Mouse (Mus musculus) megakaryocyte-erythroid progenitor cell, adult 5-6 weeks (primary cell): ENCODE results near the gene Lsm7. TPM values are rescaled to one million over a fixed set of nuclear protein-coding genes. Genes with fewer than 3 reads are reported as not detected.

ENCODE experiments used
- total RNA-seq, 2 experiments: library from RNA; stranded (forward) in 1 of 2; stranded (reverse) in 1 of 2; fragments of 200-1000, 215-1000 nt in 1 of 2; fragments of >200 nt in 1 of 2; fragmentation: Nextera tagmentation in 1 of 2; gene quantifications; 2 replicates each; pipeline ENCODE4 v1.2.3; 2014 to 2017

The Lsm7 gene
- total RNA-seq, 2 experiments from 2014 or later, result 326 to 401 TPM

Other genes starting within 250 kb of the Lsm7 start
- gene Gm49322, start 249.2 kb downstream of the Lsm7 start, total RNA-seq (2014; fragmentation: Nextera tagmentation), result 0.68 and 1.6 TPM in 2 replicates
- gene Gm49322, start 249.2 kb downstream of the Lsm7 start, total RNA-seq (2017), result 0.08 and 0.42 TPM in 2 replicates
- gene Csnk1g2, start 232.4 kb downstream of the Lsm7 start, total RNA-seq (2014; fragmentation: Nextera tagmentation), result 70.2 and 93.3 TPM in 2 replicates
- gene Csnk1g2, start 232.4 kb downstream of the Lsm7 start, total RNA-seq (2017), result 117 and 120 TPM in 2 replicates
- gene Btbd2, start 198.1 kb downstream of the Lsm7 start, total RNA-seq (2014; fragmentation: Nextera tagmentation), result 27.4 and 32.0 TPM in 2 replicates
- gene Btbd2, start 198.1 kb downstream of the Lsm7 start, total RNA-seq (2017), result 11.8 and 14.8 TPM in 2 replicates
- 149 and 158 TPM in 2 replicates for gene Mknk2, start 177.1 kb downstream of the Lsm7 start, total RNA-seq (2014; fragmentation: Nextera tagmentation)
- gene Mknk2, start 177.1 kb downstream of the Lsm7 start, total RNA-seq (2017), result 78.4 and 117 TPM in 2 replicates
- 22.8 and 29.1 TPM in 2 replicates for gene Mob3a, start 153.2 kb downstream of the Lsm7 start, total RNA-seq (2014; fragmentation: Nextera tagmentation)
- gene Mob3a, start 153.2 kb downstream of the Lsm7 start, total RNA-seq (2017), result 30.5 and 38.6 TPM in 2 replicates
- gene Izumo4, start 153.0 kb downstream of the Lsm7 start, total RNA-seq (2014; fragmentation: Nextera tagmentation), result 22.8 and 26.4 TPM in 2 replicates
- gene Izumo4, start 153.0 kb downstream of the Lsm7 start, total RNA-seq (2017), result 3.0 and 4.5 TPM in 2 replicates
- gene Ap3d1, start 112.9 kb downstream of the Lsm7 start, total RNA-seq (2014; fragmentation: Nextera tagmentation), result 54.1 and 79.5 TPM in 2 replicates
- gene Ap3d1, start 112.9 kb downstream of the Lsm7 start, total RNA-seq (2017), result 36.6 and 37.8 TPM in 2 replicates
- 67.0 and 83.2 TPM in 2 replicates for gene Dot1l, start 100.0 kb downstream of the Lsm7 start, total RNA-seq (2014; fragmentation: Nextera tagmentation)
- gene Dot1l, start 100.0 kb downstream of the Lsm7 start, total RNA-seq (2017), result 9.9 and 14.0 TPM in 2 replicates
- gene Sf3a2, start 57.0 kb downstream of the Lsm7 start, total RNA-seq (2014; fragmentation: Nextera tagmentation), result 97.7 and 118 TPM in 2 replicates
- 24.1 and 27.1 TPM in 2 replicates for gene Sf3a2, start 57.0 kb downstream of the Lsm7 start, total RNA-seq (2017)
- gene Plekhj1, start 56.6 kb downstream of the Lsm7 start, total RNA-seq (2014; fragmentation: Nextera tagmentation), result 114 and 155 TPM in 2 replicates
- 41.1 and 51.5 TPM in 2 replicates for gene Plekhj1, start 56.6 kb downstream of the Lsm7 start, total RNA-seq (2017)
- 0.59 TPM in 1 of 2 replicates, not detected in the other for gene Amh, start 50.0 kb downstream of the Lsm7 start, total RNA-seq (2014; fragmentation: Nextera tagmentation)
- not detected in 2 replicates for gene Amh, start 50.0 kb downstream of the Lsm7 start, total RNA-seq (2017)
- gene Jsrp1, start 41.7 kb downstream of the Lsm7 start, total RNA-seq (2014; fragmentation: Nextera tagmentation), result not detected in 2 replicates
- not detected in 2 replicates for gene Jsrp1, start 41.7 kb downstream of the Lsm7 start, total RNA-seq (2017)
- 1,436 and 1,526 TPM in 2 replicates for gene Oaz1, start 28.6 kb downstream of the Lsm7 start, total RNA-seq (2014; fragmentation: Nextera tagmentation)
- gene Oaz1, start 28.6 kb downstream of the Lsm7 start, total RNA-seq (2017), result 220 and 353 TPM in 2 replicates
- gene Lingo3, start 11.2 kb downstream of the Lsm7 start, total RNA-seq (2014; fragmentation: Nextera tagmentation), result 1.6 TPM in 1 of 2 replicates, not detected in the other
- gene Lingo3, start 11.2 kb downstream of the Lsm7 start, total RNA-seq (2017), result not detected in 2 replicates
- 116 and 117 TPM in 2 replicates for gene Sppl2b, start 66 bp upstream of the Lsm7 start, total RNA-seq (2014; fragmentation: Nextera tagmentation)
- gene Sppl2b, start 66 bp upstream of the Lsm7 start, total RNA-seq (2017), result 45.6 and 65.4 TPM in 2 replicates
- 0.22 TPM in 1 of 2 replicates, not detected in the other for gene Tmprss9, start 16.6 kb upstream of the Lsm7 start, total RNA-seq (2014; fragmentation: Nextera tagmentation)
- not detected in 2 replicates for gene Tmprss9, start 16.6 kb upstream of the Lsm7 start, total RNA-seq (2017)
- 206 and 233 TPM in 2 replicates for gene Timm13, start 45.8 kb upstream of the Lsm7 start, total RNA-seq (2014; fragmentation: Nextera tagmentation)
- gene Timm13, start 45.8 kb upstream of the Lsm7 start, total RNA-seq (2017), result 27.7 and 49.2 TPM in 2 replicates
- 14.9 and 24.4 TPM in 2 replicates for gene Lmnb2, start 63.0 kb upstream of the Lsm7 start, total RNA-seq (2014; fragmentation: Nextera tagmentation)
- gene Lmnb2, start 63.0 kb upstream of the Lsm7 start, total RNA-seq (2017), result 24.0 and 29.0 TPM in 2 replicates
- not detected in 2 replicates for gene Gadd45b, start 74.9 kb upstream of the Lsm7 start, total RNA-seq (2014; fragmentation: Nextera tagmentation)
- gene Gadd45b, start 74.9 kb upstream of the Lsm7 start, total RNA-seq (2017), result 7.5 and 8.7 TPM in 2 replicates
- 1.5 and 3.6 TPM in 2 replicates for gene Gng7, start 159.7 kb upstream of the Lsm7 start, total RNA-seq (2014; fragmentation: Nextera tagmentation)
- 0.14 and 0.46 TPM in 2 replicates for gene Gng7, start 159.7 kb upstream of the Lsm7 start, total RNA-seq (2017)
- gene Diras1, start 170.5 kb upstream of the Lsm7 start, total RNA-seq (2014; fragmentation: Nextera tagmentation), result not detected in 2 replicates
- not detected in 2 replicates for gene Diras1, start 170.5 kb upstream of the Lsm7 start, total RNA-seq (2017)
- gene Slc39a3, start 182.2 kb upstream of the Lsm7 start, total RNA-seq (2014; fragmentation: Nextera tagmentation), result 7.0 TPM in 2 replicates
- 3.4 and 7.2 TPM in 2 replicates for gene Slc39a3, start 182.2 kb upstream of the Lsm7 start, total RNA-seq (2017)
- gene Sgta, start 205.0 kb upstream of the Lsm7 start, total RNA-seq (2014; fragmentation: Nextera tagmentation), result 59.4 and 61.4 TPM in 2 replicates
- gene Sgta, start 205.0 kb upstream of the Lsm7 start, total RNA-seq (2017), result 34.2 and 41.6 TPM in 2 replicates
- gene Thop1, start 214.8 kb upstream of the Lsm7 start, total RNA-seq (2014; fragmentation: Nextera tagmentation), result 40.7 and 52.0 TPM in 2 replicates
- 46.0 and 58.3 TPM in 2 replicates for gene Thop1, start 214.8 kb upstream of the Lsm7 start, total RNA-seq (2017)
- gene Creb3l3, start 243.7 kb upstream of the Lsm7 start, total RNA-seq (2014; fragmentation: Nextera tagmentation), result not detected in 2 replicates
- not detected in 2 replicates for gene Creb3l3, start 243.7 kb upstream of the Lsm7 start, total RNA-seq (2017)